Mouse (Mus musculus) B cell, adult (primary cell): ENCODE data around the gene H2-Aa. TPM values are rescaled to one million over a fixed set of nuclear protein-coding genes. Genes with fewer than 3 reads are reported as not detected.

Source experiments
- total RNA-seq: library from RNA; stranded (reverse); gene quantifications from 4 replicates; pipeline ENCODE4 v1.2.4, GENCODE M21; 2023; ENCODE audit not compliant: inconsistent age

Gene H2-Aa
- total RNA-seq = 4,630 to 4,972 TPM (median 4,848 TPM) in 4 replicates

GRCm38 (mm10) chr17:34287648-34288047, at the start of gene H2-Aa:
TSS of gene H2-Aa (minus strand) at chr17:34287823.

GRCm38 (mm10) chr17:34325436-34325835, 37.8 kb upstream of the H2-Aa start, which contains the start of gene H2-Eb2:
TSS of gene H2-Eb2 (plus strand) at chr17:34325665.

GRCm38 (mm10) chr17:34305380-34306030, 17.9 kb upstream of the H2-Aa start, which contains the start of gene H2-Eb1:
TSS of gene H2-Eb1 (plus strand) at chr17:34305867.

GRCm38 (mm10) chr17:34257594-34258375, 29.8 kb downstream of the H2-Aa start, which contains the start of gene H2-Ab1:
TSS of gene H2-Ab1 (plus strand) at chr17:34257689.

GRCm38 (mm10) chr17:34238706-34239105, 48.9 kb downstream of the H2-Aa start, which contains the start of gene H2-Ob:
TSS of gene H2-Ob (plus strand) at chr17:34238903.

Other genes with a start within 250 kb of the H2-Aa start
- 5.6 to 8.4 TPM (median 6.7 TPM) in 4 replicates for gene Col11a2, start 248.4 kb downstream of the H2-Aa start, total RNA-seq
- 197 to 229 TPM (median 217 TPM) in 4 replicates for gene H2-Oa, start 195.5 kb downstream of the H2-Aa start, total RNA-seq
- gene H2-DMa, start 168.3 kb downstream of the H2-Aa start, total RNA-seq = 618 to 656 TPM (median 649 TPM) in 4 replicates
- gene Brd2, start 165.2 kb downstream of the H2-Aa start, total RNA-seq = 428 to 472 TPM (median 457 TPM) in 4 replicates
- gene H2-DMb2, start 144.5 kb downstream of the H2-Aa start, total RNA-seq = 1,549 to 1,567 TPM (median 1,559 TPM) in 4 replicates
- 652 to 777 TPM (median 691 TPM) in 4 replicates for gene H2-DMb1, start 134.8 kb downstream of the H2-Aa start, total RNA-seq
- 129 to 155 TPM (median 147 TPM) in 4 replicates for gene Tap1, start 100.3 kb downstream of the H2-Aa start, total RNA-seq
- gene Psmb9, start 100.1 kb downstream of the H2-Aa start, total RNA-seq = 88.5 to 134 TPM (median 102 TPM) in 4 replicates
- 204 to 264 TPM (median 236 TPM) in 4 replicates for gene Psmb8, start 90.1 kb downstream of the H2-Aa start, total RNA-seq
- 121 to 132 TPM (median 126 TPM) in 4 replicates for gene Tap2, start 84.3 kb downstream of the H2-Aa start, total RNA-seq
- gene H2-Ob, start 48.9 kb downstream of the H2-Aa start, total RNA-seq = 966 to 1,062 TPM (median 1,033 TPM) in 4 replicates
- gene H2-Ab1, start 30.1 kb downstream of the H2-Aa start, total RNA-seq = 5,415 to 5,641 TPM (median 5,533 TPM) in 4 replicates
- 3,438 to 3,919 TPM (median 3,626 TPM) in 4 replicates for gene H2-Eb1, start 18.0 kb upstream of the H2-Aa start, total RNA-seq
- 36.5 to 41.0 TPM (median 37.9 TPM) in 4 replicates for gene H2-Eb2, start 37.8 kb upstream of the H2-Aa start, total RNA-seq
- gene Btnl2, start 67.0 kb upstream of the H2-Aa start, total RNA-seq = 8.2 to 10.9 TPM (median 10.3 TPM) in 4 replicates
- gene Btnl1, start 89.3 kb upstream of the H2-Aa start, total RNA-seq = 2.5 to 3.5 TPM (median 3.1 TPM) in 4 replicates
- gene BC051142, start 111.0 kb upstream of the H2-Aa start, total RNA-seq = 6.3 to 23.1 TPM (median 16.8 TPM) in 4 replicates
- not detected in 4 replicates for gene Btnl4, start 189.5 kb upstream of the H2-Aa start, total RNA-seq
- not detected in 4 replicates for gene Btnl6, start 229.5 kb upstream of the H2-Aa start, total RNA-seq